Mouse (Mus musculus): ENCODE data around the gene Stat5a. TPM values are rescaled to one million over a fixed set of nuclear protein-coding genes. Genes with fewer than 3 reads are reported as not detected.

Stat5a gene
- polyA plus RNA-seq, 1 experiment from 2014 or later: 6.0 TPM

- ATAC-seq (no peak), DNase-seq (no peak)
- Histone ChIP-seq H3K36me3 (replicated peaks; ENCODE audit: insufficient read depth, low read length) (0 out of 2 replicates have a peak, but pooled peaks cover 4% of the 10 kb centered on the region), H3K4me1 (ENCODE audit: insufficient read depth) (peaks cover 69% of the 10 kb centered on the region), H3K4me2 (ENCODE audit: low read depth, low read length) (no peak overlapping the region), H3K9ac (replicated peaks) (no peak overlapping the region), H3K27me3 (ENCODE audit: insufficient read depth, low read length) (no peaks in the 10 kb centered on the region), H3K9me3 (ENCODE audit: low read length) (no peaks in the 10 kb centered on the region), H3K4me3 (ENCODE audit: low read depth, low read length) (no peak overlapping the region), H3K27ac (ENCODE audit: low read depth) (peak overlapping the region; percentile 75)
- TF ChIP-seq EP300 (IDR thresholded peaks at IDR 0.05; ENCODE audit: low read depth) (no peak), CTCF (IDR thresholded peaks at IDR 0.05; ENCODE audit: low read depth) (no peak)
- 75% methylated on average over 12 of the region's 12 CpGs for WGBS (ENCODE audit: insufficient replicate concordance)
Measured at GRCm38 (mm10) chr11:100829691-100830090, 29.5 kb upstream of the Stat5a start.

GRCm38 (mm10) chr11:100831396-100831795 lies 27.8 kb upstream of the Stat5a start:
- Histone ChIP-seq H3K4me2 (ENCODE audit: low read depth, low read length) (no peak overlapping the region), H3K4me3 (ENCODE audit: low read depth, low read length) (no peak overlapping the region), H3K36me3 (replicated peaks; ENCODE audit: insufficient read depth, low read length) (0 out of 2 replicates have a peak, but pooled peaks cover 4% of the 10 kb centered on the region), H3K4me1 (ENCODE audit: insufficient read depth) (peaks cover 55% of the 10 kb centered on the region), H3K9ac (replicated peaks) (no peak overlapping the region), H3K27me3 (ENCODE audit: insufficient read depth, low read length) (no peaks in the 10 kb centered on the region), H3K27ac (ENCODE audit: low read depth) (no peak overlapping the region), H3K9me3 (ENCODE audit: low read length) (no peaks in the 10 kb centered on the region)
- ATAC-seq: no peak
- WGBS (ENCODE audit: insufficient replicate concordance): 71% methylated on average over 10 of the region's 10 CpGs
- TF ChIP-seq CTCF (IDR thresholded peaks at IDR 0.05; ENCODE audit: low read depth) (no peak), EP300 (IDR thresholded peaks at IDR 0.05; ENCODE audit: low read depth) (no peak)
- no peak for DNase-seq

- Histone ChIP-seq H3K4me2 (ENCODE audit: low read depth, low read length) (no peak overlapping the region), H3K4me1 (ENCODE audit: insufficient read depth) (peaks cover 41% of the 10 kb centered on the region)
- peak; percentile 42 for DNase-seq
Measured at GRCm38 (mm10) chr11:100833466-100833865, 25.7 kb upstream of the Stat5a start.

GRCm38 (mm10) chr11:100836923-100837702 lies 22.0 kb upstream of the Stat5a start:
- Histone ChIP-seq H3K4me3 (ENCODE audit: low read depth, low read length) (no peak overlapping the region), H3K27me3 (ENCODE audit: insufficient read depth, low read length) (no peaks in the 10 kb centered on the region), H3K9me3 (ENCODE audit: low read length) (no peaks in the 10 kb centered on the region; the same call in 1 of the 2 replicates), H3K4me1 (ENCODE audit: insufficient read depth) (peaks cover 16% of the 10 kb centered on the region), H3K4me2 (ENCODE audit: low read depth, low read length) (peak overlapping the region; percentile 29; the same call in 1 of the 2 replicates), H3K27ac (ENCODE audit: low read depth) (peak overlapping the region; percentile 78), H3K36me3 (replicated peaks; ENCODE audit: insufficient read depth, low read length) (no peaks in the 10 kb centered on the region), H3K9ac (replicated peaks) (no peak overlapping the region)
- DNase-seq: peak; percentile 55
- peak; percentile 69 for ATAC-seq
- 59% methylated on average over 9 of the region's 9 CpGs for WGBS (ENCODE audit: insufficient replicate concordance)
- TF ChIP-seq CTCF (IDR thresholded peaks at IDR 0.05; ENCODE audit: low read depth) (peak; percentile 65), EP300 (IDR thresholded peaks at IDR 0.05; ENCODE audit: low read depth) (0 out of 2 replicates have a peak, but pooled peaks have one; percentile 25)

More at GRCm38 (mm10) chr11:100833466-100833865, 25.7 kb upstream of the Stat5a start:
- peak overlapping the region; percentile 37; the same call in 1 of the 2 replicates for H3K27ac ChIP-seq (ENCODE audit: low read depth)
- no peaks in the 10 kb centered on the region; the same call in 1 of the 2 replicates for H3K9me3 ChIP-seq (ENCODE audit: low read length)
- 52% methylated on average over 7 of the region's 7 CpGs for WGBS (ENCODE audit: insufficient replicate concordance)
- H3K4me3 ChIP-seq (ENCODE audit: low read depth, low read length): no peak overlapping the region
- no peaks in the 10 kb centered on the region for H3K27me3 ChIP-seq (ENCODE audit: insufficient read depth, low read length)
- no peaks in the 10 kb centered on the region for H3K36me3 ChIP-seq (replicated peaks; ENCODE audit: insufficient read depth, low read length)
- peak; percentile 69 for ATAC-seq
- TF ChIP-seq CTCF (IDR thresholded peaks at IDR 0.05; ENCODE audit: low read depth): peak; percentile 69
- TF ChIP-seq EP300 (IDR thresholded peaks at IDR 0.05; ENCODE audit: low read depth): 0 out of 2 replicates have a peak, but pooled peaks have one; percentile 10
- no peak overlapping the region for H3K9ac ChIP-seq (replicated peaks)

GRCm38 (mm10) chr11:100838894-100839293 lies 20.3 kb upstream of the Stat5a start:
- H3K4me3 ChIP-seq (ENCODE audit: low read depth, low read length): no peak overlapping the region
- H3K9ac ChIP-seq (replicated peaks): no peak overlapping the region
- H3K4me1 ChIP-seq (ENCODE audit: insufficient read depth): peaks cover 17% of the 10 kb centered on the region
- DNase-seq: no peak
- no peaks in the 10 kb centered on the region; the same call in 1 of the 2 replicates for H3K9me3 ChIP-seq (ENCODE audit: low read length)
- ATAC-seq: no peak
- 77% methylated on average over 9 of the region's 9 CpGs for WGBS (ENCODE audit: insufficient replicate concordance)
- TF ChIP-seq EP300 (IDR thresholded peaks at IDR 0.05; ENCODE audit: low read depth) (no peak), CTCF (IDR thresholded peaks at IDR 0.05; ENCODE audit: low read depth) (no peak)
- peak overlapping the region; percentile 61; the same call in 1 of the 2 replicates for H3K27ac ChIP-seq (ENCODE audit: low read depth)
- H3K4me2 ChIP-seq (ENCODE audit: low read depth, low read length): no peak overlapping the region
- no peaks in the 10 kb centered on the region for H3K36me3 ChIP-seq (replicated peaks; ENCODE audit: insufficient read depth, low read length)
- no peaks in the 10 kb centered on the region for H3K27me3 ChIP-seq (ENCODE audit: insufficient read depth, low read length)

- Histone ChIP-seq H3K9me3 (ENCODE audit: low read length) (no peaks in the 10 kb centered on the region; the same call in 1 of the 2 replicates), H3K9ac (replicated peaks) (no peak overlapping the region), H3K27ac (ENCODE audit: low read depth) (peak overlapping the region; percentile 61; the same call in 1 of the 2 replicates), H3K27me3 (ENCODE audit: insufficient read depth, low read length) (no peaks in the 10 kb centered on the region), H3K4me1 (ENCODE audit: insufficient read depth) (peaks cover 17% of the 10 kb centered on the region), H3K4me2 (ENCODE audit: low read depth, low read length) (no peak overlapping the region), H3K4me3 (ENCODE audit: low read depth, low read length) (no peak overlapping the region), H3K36me3 (replicated peaks; ENCODE audit: insufficient read depth, low read length) (no peaks in the 10 kb centered on the region)
- TF ChIP-seq CTCF (IDR thresholded peaks at IDR 0.05; ENCODE audit: low read depth): no peak
- TF ChIP-seq EP300 (IDR thresholded peaks at IDR 0.05; ENCODE audit: low read depth): no peak
- 67% methylated on average over 8 of the region's 8 CpGs for whole genome bisulfite sequencing (ENCODE audit: insufficient replicate concordance)
- ATAC-seq: no peak
- DNase-seq: no peak
Measured at GRCm38 (mm10) chr11:100839523-100839922, 19.6 kb upstream of the Stat5a start.
